Mouse (Mus musculus): ENCODE results near the gene Dpep1.
"Not testable (repeated sequence)": the region's sequence is repeated elsewhere in the genome, so short reads cannot be mapped to it uniquely, and the experiment has no call there.

DNA sequence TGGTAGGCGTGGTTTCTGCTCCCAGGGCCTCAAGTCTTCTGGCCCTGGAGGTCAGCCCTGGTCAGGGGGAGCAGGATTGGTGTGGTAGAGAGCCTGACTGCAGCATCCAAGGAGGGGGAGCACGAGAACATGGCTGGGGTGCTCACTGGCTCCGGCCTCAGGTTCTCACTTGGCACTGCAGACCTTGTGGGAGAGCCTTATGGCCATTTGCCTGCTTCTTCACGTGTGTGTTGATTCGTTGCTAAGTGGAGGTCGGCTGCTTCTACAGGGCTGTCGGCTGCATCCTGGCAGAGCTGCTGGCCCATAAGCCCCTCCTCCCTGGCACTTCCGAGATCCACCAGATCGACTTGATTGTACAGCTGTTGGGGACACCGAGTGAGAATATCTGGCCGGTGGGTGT, 44.3 kb downstream of the Dpep1 start:
- TF ChIP-seq GATA1 (IDR thresholded peaks at IDR 0.05; ENCODE audit: borderline replicate concordance, low read length); CTCF (IDR thresholded peaks at IDR 0.05; ENCODE audit: low read depth, low read length): not testable (repeated sequence)
